Mouse (Mus musculus): ENCODE measurements around the gene Ostc.
A peak's percentile ranks its signal among the peaks of the same experiment; 100 is the strongest.

The Ostc gene

DNA sequence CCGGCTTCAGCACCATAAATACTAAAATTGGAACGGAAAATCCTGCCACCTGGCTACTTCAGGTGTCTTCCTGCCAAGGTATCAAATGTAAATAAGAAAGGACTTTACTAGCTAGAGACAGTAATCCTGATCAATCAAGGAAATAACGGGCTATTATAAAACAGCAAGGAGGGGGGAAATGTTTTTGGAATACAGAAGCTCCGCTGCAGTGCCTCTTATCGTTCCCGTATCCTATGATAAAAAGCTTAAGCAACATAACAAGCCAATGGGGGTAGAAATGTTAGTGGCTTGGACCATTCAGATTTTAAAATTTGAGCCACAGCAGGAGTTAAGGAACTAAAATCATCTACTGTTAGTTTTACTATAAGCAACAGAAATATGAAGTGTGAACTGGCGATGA, 859 bp upstream of the Ostc start:
- no peak for DNase-seq (ENCODE audit: low spot score in 2 of 2)

DNA sequence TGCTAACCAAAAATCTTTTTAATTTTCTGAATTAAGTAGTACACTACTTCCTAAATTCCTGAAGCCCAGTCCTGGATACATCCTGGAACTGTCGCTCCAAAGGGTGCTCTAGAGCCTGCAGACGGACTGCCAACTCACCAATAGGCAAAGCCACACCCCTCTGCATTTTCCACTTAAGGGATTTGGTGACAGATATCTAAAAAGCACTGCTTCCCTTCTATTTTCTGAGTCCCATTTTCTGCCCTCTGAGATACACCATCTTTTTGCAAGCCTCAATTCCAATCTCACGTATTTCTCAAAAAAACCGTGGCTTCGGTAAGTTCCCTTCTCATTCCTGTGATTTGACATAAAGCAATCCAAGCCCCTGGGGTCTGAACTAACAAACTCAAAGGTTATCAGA, 715 bp downstream of the Ostc start:
- DNase-seq (ENCODE audit: low spot score in 2 of 2) = no peak

GRCm38 (mm10) chr3:130702289-130702688, 7.0 kb downstream of the Ostc start:
- no peak for DNase-seq (ENCODE audit: low spot score in 2 of 2)

DNA sequence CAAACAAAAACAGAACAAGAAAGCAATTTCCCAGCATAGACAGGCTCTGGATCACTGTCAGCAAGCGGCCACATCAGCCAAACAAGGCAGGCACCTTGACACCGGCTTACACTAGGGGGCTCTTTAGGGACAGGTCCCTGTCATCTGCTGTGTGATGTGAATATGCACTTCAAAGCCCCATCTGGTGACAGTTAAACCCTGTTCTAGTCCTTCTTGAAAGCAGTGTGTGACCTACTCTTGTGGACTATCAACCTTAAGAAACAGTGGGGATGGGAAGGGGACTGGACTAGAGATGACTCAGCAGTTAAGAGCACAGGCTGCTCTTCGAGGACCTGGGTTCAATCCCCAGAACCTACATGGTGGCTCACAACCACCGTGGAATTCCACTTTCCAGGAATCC, 11.6 kb downstream of the Ostc start:
- DNase-seq (ENCODE audit: low spot score in 2 of 2) = no peak

DNA sequence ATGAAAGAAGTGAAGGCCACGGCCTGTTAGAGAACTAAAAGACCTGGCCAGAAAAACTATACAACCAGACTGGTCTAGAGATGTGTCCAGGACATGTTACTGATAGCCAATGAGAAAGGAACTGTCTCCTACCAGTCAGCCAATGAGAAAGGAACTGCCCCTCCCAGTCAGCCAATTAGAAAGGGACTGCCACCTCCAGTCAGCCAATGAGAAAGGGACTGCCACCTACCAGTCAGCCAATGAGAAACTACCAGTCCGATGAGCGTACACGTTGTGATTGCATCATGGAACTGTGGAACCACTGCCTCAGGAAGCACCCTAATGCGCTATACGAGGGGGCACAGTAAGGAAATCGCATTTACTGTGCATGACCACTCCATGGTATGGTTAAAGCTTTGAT, 14.5 kb downstream of the Ostc start:
- no peak for DNase-seq (ENCODE audit: low spot score in 2 of 2)

GRCm38 (mm10) chr3:130694041-130694593, 15.1 kb downstream of the Ostc start:
- DNase-seq (ENCODE audit: low spot score in 2 of 2) = no peak

DNA sequence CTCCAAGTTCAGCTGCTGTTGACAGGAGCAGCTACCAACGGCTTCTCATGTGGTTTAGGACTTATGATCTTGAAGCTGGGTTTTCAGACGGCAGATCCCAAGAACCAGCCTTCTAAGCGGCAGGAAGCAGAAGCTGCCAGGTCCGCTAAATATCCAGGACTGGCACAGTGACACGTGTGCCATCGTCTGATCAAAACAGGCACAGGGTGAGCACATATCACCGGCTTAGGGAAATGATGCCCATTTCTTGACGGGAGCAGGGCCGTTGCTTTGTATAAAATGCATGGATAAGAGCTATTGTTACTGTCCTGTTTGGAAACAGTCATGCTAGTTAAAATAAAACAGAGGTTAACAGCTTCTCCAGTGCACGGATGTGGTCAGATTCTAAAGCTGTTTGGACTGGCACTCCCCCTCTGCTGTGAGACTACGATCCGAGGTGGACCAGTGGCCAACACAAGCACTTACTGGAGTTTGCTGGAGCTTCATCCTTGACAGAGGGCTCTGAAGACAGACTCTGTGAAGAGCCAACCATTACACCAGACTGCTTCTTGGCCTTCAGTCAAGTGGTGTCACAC, 17.6 kb downstream of the Ostc start:
- DNase-seq (ENCODE audit: low spot score in 2 of 2) = no peak

DNA sequence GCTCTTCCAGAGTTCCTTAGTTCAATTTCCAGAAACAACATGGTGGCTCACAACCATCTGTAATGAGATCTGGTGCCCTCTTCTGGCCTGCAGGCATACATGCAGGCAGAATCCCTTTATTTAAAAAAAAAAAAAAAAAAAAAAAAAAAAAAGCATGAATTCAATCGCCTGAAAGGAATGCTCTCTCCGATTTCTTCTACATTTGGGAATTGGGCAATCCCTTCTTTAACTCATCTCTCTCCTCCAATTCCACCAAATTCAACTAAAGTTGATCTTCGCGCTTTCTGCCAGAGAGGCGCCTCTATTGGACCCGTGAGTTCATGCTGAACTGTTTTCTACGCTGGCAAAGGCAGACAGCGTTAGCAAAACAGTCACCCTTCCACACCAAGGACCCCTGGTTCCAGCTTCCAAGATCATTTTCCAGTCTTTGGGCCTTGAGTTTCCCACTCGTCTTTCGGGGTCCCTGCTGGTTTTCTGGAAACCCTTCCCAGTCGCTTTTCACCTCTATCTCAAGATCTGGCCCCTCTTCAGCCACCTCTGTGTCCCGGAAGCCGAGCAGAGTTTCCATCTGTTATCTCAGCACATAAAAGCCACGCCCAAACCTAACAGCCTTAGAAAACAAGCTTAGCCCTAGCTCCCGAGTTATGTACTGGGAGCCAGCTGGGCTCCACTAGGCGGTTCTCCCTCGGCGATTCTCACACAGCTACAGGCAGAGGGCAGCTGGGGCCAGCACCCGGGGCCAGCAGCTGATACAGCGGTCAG, 18.2 kb downstream of the Ostc start:
- DNase-seq (ENCODE audit: low spot score in 2 of 2) = no peak

DNA sequence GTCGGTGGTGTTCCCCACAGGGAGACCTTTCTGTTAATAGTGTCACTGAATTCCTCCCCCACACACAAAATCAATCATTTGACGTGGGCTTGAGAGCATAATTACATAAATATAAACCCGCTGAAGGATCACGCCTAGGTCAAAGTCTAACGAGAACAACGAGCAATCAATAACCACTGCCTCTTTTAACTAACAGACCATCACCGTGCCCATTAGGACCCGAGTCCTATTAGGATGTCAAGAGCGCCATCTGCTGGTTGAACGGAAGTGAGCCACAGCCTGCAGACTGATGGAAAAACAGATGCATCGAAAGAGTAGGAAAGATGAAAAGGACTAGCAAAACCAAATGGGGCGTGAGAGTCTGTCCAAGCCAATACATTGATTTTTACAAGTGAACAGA, 19.6 kb downstream of the Ostc start:
- DNase-seq (ENCODE audit: low spot score in 2 of 2) = peak in 1 of 2 experiments; percentile 25

DNA sequence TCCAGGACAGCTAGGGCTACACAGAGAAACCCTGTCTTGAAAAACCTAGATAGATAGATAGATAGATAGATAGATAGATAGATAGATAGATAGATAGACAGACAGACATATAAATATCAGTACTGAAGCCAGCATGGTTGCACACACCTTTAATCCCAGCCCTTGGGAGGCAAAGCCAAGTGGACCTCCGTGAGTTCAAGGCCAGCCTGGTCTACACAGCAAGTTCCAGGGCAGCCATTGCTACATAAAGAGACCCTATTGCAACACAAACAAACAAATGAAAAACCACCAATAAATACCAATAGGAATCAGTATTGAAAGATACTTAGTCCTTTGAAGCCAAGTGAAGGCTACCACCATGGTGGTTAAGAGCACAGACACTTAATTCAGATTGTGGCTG, 22.2 kb downstream of the Ostc start:
- no peak for DNase-seq (ENCODE audit: low spot score in 2 of 2)

GRCm38 (mm10) chr3:130685014-130685366, 24.3 kb downstream of the Ostc start:
- no peak for DNase-seq (ENCODE audit: low spot score in 2 of 2)

DNA sequence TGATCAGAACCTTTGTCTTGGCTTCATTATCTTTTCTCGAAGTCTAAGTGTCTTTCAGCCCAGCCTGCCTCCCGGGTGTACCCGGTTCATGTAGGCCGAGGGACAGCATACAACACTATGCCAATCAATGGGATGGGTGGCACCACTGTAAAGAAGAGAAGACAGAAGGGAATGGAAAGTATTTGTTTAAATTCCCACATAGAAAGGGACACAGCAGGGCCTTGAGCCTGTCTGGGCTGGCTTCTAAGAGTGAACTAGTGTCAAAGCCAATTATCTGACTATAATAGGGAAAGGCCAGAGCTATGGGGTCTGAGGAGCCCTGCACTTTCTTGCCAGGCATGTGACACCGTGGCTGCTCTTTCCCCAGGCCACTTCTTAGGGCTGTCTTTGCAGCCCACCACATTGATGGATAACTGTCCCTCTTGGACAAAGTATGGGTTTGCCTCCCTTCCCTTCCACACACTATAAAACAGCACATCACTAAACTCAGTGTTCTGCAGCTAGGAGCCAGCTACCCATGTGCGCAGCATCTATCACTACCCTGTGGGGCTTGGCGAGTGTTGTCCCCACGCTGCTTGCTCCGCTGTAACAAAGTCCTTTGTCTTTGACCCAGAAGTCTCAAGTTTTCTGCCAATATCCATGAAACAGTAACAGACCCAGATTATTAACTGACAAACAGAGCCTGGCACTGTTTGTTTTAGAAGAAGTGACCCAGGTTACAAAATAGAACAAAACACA, 24.8 kb downstream of the Ostc start:
- DNase-seq (ENCODE audit: low spot score in 2 of 2) = no peak

GRCm38 (mm10) chr3:130683836-130684235, 25.4 kb downstream of the Ostc start:
- DNase-seq (ENCODE audit: low spot score in 2 of 2) = no peak

- no peak for DNase-seq (ENCODE audit: low spot score in 2 of 2)
Measured at GRCm38 (mm10) chr3:130682183-130682582, 27.1 kb downstream of the Ostc start.

DNA sequence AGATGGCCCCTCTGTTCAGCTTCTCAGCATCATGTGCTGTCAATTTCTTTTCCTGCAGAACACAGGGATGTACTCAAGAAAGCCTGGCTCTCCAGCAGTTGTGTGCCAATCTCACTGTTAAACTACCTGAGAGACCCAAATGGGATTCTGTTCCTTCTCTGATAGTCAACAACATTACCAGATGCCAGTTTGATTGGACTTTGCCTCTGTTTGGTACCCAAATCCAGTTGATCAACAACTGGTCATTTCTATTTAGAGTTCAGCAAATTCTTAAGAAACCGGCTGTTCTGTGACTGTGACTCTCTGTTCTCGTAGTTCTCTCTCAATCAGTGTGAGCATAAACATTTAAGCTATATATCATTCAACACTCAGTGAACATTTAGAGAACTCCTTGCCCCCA, 28.0 kb downstream of the Ostc start:
- DNase-seq (ENCODE audit: low spot score in 2 of 2) = no peak

- no peak for DNase-seq (ENCODE audit: low spot score in 2 of 2)
Measured at GRCm38 (mm10) chr3:130677671-130678460, 31.4 kb downstream of the Ostc start.

DNA sequence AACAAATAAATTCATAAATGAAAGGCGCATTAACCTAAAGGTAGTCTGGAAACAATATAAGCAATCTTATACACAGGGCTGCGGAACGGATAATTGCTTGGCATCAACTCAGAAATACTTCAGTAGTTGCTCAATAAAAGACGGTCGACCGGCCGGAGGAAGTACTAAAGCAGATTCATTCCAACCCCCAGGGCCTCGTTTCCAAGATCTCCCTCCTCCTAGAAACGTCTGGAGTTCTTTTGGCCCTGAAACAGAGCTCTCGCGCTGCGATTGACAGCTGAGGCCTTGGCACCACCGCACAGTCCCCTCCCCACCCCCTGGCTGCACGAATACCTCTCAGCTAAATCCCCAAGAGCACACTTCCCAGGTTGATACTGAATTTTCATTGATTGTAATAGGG, 38.0 kb downstream of the Ostc start:
- DNase-seq (ENCODE audit: low spot score in 2 of 2) = no peak

DNA sequence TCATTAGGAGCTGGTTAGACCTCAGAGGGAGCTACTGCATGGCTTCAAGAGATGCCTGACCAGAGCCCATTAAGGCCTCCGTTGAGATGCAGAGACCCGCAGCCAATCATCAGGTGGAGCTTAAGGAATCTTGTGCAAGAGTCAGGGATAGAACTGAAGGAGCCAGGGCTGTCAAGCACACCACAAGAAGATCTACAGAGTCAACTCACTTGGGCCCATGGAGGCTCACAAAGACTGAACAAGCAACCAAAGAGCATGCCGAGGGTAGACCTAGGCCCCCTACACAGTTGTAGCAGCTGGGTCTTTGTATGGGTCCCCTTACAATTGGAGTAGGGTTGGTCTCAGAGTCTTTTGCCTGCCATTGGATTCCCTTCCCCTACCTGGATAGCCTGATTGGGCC, 46.7 kb downstream of the Ostc start:
- no peak for DNase-seq (ENCODE audit: low spot score in 2 of 2)

- DNase-seq (ENCODE audit: low spot score in 2 of 2) = no peak
Measured at GRCm38 (mm10) chr3:130660619-130661018, 48.6 kb downstream of the Ostc start.

GRCm38 (mm10) chr3:130649569-130649968, 59.7 kb downstream of the Ostc start:
- no peak for DNase-seq (ENCODE audit: low spot score in 2 of 2)

DNA sequence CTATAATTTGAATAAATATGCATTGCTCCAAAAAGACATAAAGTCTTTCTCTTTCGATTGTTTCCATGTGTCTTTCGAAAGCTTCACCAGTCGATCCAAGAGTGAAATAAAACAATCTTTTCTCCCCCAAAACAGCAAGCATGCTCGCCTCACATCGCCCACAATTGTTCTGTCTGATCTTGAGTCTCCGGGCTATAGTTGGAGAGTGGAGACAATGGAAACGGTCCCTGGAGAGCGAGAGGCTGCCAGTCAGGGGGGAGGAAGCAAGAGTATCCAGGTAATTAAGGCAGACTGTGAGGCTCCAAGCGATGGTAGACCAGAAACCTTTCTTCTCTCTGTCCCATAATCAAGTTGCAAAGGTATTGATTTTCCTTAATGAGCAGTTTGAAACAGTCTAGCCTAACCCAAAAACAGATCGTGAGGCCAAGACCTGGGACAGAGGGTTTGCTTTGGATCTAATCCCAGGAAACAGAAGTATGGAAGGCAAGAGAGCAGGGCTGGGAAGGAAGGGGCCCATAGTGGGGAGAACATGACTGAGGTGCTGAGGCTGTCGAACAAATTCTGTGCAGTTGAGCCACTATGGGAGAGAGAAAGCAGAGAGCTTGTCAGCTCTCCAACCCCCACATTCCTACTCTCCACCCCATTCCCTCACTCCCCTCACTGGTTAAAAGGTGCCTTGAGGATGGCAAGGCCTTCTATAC, 63.0 kb downstream of the Ostc start:
- no peak for DNase-seq (ENCODE audit: low spot score in 2 of 2)
